Mouse (Mus musculus) E14TG2a.4 (cell line): Measurements from ENCODE around the gene Brpf3.
"Not testable (repeated sequence)": the region's sequence is repeated elsewhere in the genome, so short reads cannot be mapped to it uniquely, and the experiment has no call there.

Experiments used
- CTCF ChIP-seq: conservative IDR thresholded peaks from 2 replicates; pipeline ENCODE4 v1.5.1; 2014; ENCODE audit warnings: low read length
- NANOG ChIP-seq: IDR thresholded peaks from 2 replicates; pipeline ENCODE4 v1.6.1; 2014; ENCODE audit warnings: borderline replicate concordance, low read length, mixed read lengths
- POU5F1 ChIP-seq: IDR thresholded peaks from 2 replicates; pipeline ENCODE4 v1.6.1; 2014; ENCODE audit warnings: low read length, borderline replicate concordance

GRCm38 (mm10) chr17:28816326-28816725 lies 15.4 kb downstream of the Brpf3 start:
- TF ChIP-seq CTCF, POU5F1, NANOG: not testable (repeated sequence)
